Mouse (Mus musculus) midbrain, embryonic 14.5 days (tissue): ENCODE measurements at regions not wholly inside any gene's neighbourhood (a gene's known extent, or its start where the extent isn't known, plus 50 kb on each side); places are given as distances from the start of the nearest gene placed in this dataset.

Experiments
- ATAC-seq: fragments of 200-750 bp; cut with Nextera tagmentation; 2 replicates; pipeline ENCODE4 v1.8.0; 2017; ENCODE audit warnings: moderate number of reproducible peaks, moderate library complexity; ENCODE audit not compliant: low FRiP score, low TSS enrichment
- DNase-seq: peaks from one replicate; pipeline ENCODE4 v3.0.0-alpha.2; 2015
- H3K27ac ChIP-seq: fragments of 300-500 bp; sonication (generic); replicated peaks from 2 replicates; pipeline ENCODE4 v1.5.1; 2014; ENCODE audit warnings: mild to moderate bottlenecking, low read depth, low read length, moderate library complexity
- H3K27me3 ChIP-seq: fragments of 300-500 bp; sonication (generic); 2 replicates; pipeline ENCODE4 v1.6.1; 2014; ENCODE audit warnings: low read length, control low read depth, mixed read lengths; ENCODE audit not compliant: control insufficient read depth, insufficient read depth
- H3K36me3 ChIP-seq: fragments of 300-500 bp; sonication (generic); 2 replicates; pipeline ENCODE4 v1.6.1; 2014; ENCODE audit warnings: low read length, control low read depth; ENCODE audit not compliant: control insufficient read depth, insufficient read depth
- H3K4me1 ChIP-seq: fragments of 300-500 bp; sonication (generic); 2 replicates; pipeline ENCODE4 v1.6.1; 2014; ENCODE audit warnings: mild to moderate bottlenecking, antibody characterized with exemption, low read length, control low read depth; ENCODE audit not compliant: control insufficient read depth, insufficient read depth
- H3K4me2 ChIP-seq: fragments of 300-500 bp; sonication (generic); 2 replicates; pipeline ENCODE4 v1.6.1; 2014; ENCODE audit warnings: mild to moderate bottlenecking, low read length, moderate library complexity
- H3K4me3 ChIP-seq: fragments of 300-500 bp; sonication (generic); replicated peaks from 2 replicates; pipeline ENCODE4 v1.5.1; 2014; ENCODE audit warnings: low read depth, low read length
- H3K9ac ChIP-seq: fragments of 300-500 bp; sonication (generic); replicated peaks from 2 replicates; pipeline ENCODE4 v1.6.1; 2014; ENCODE audit warnings: mild to moderate bottlenecking, low read length, moderate library complexity
- H3K9me3 ChIP-seq: fragments of 300-500 bp; sonication (generic); 2 replicates; pipeline ENCODE4 v1.6.1; 2016; ENCODE audit warnings: low read length, control low read depth, mixed read lengths; ENCODE audit not compliant: control insufficient read depth
- WGBS: fragments of 180-500 bp; shearing (Covaris S2); extraction: QIAGEN DNeasy Blood & Tissue Kit; methylation state at CpG from one replicate; pipeline ENCODE4 v1.1.7; 2014; 5-methylcytosine and 5-hydroxymethylcytosine counted together

GRCm38 (mm10) chr14:71217041-71217440 lies 617.4 kb upstream of the Fam160b2 start:
- Histone ChIP-seq H3K27me3 (no peaks in the 10 kb centered on the region), H3K9ac (no peak overlapping the region), H3K36me3 (no peaks in the 10 kb centered on the region), H3K27ac (no peak overlapping the region), H3K4me3 (no peak overlapping the region), H3K4me1 (no peaks in the 10 kb centered on the region), H3K4me2 (no peak overlapping the region), H3K9me3 (no peaks in the 10 kb centered on the region)
- no peak for ATAC-seq
- 92% methylated on average over 1 of the region's 1 CpGs for WGBS
- DNase-seq = no peak

- no peaks in the 10 kb centered on the region for H3K9me3 ChIP-seq
- no peaks in the 10 kb centered on the region for H3K4me1 ChIP-seq
- ATAC-seq = no peak
- no peak for DNase-seq
- no peak overlapping the region for H3K27ac ChIP-seq
- H3K9ac ChIP-seq = no peak overlapping the region
- no peak overlapping the region for H3K4me2 ChIP-seq
- no peaks in the 10 kb centered on the region for H3K27me3 ChIP-seq
- H3K36me3 ChIP-seq = no peaks in the 10 kb centered on the region
- 95% methylated on average over 3 of the region's 3 CpGs for WGBS
- H3K4me3 ChIP-seq = no peak overlapping the region
Measured at GRCm38 (mm10) chr14:71211359-71211978, 611.8 kb upstream of the Fam160b2 start.

- Histone ChIP-seq H3K9ac (no peak overlapping the region), H3K4me2 (no peak overlapping the region), H3K27ac (no peak overlapping the region), H3K27me3 (no peaks in the 10 kb centered on the region), H3K4me3 (no peak overlapping the region), H3K36me3 (no peaks in the 10 kb centered on the region), H3K4me1 (no peaks in the 10 kb centered on the region), H3K9me3 (no peaks in the 10 kb centered on the region)
- ATAC-seq = no peak
- DNase-seq = no peak
- WGBS = 81% methylated on average over 6 of the region's 6 CpGs
Measured at GRCm38 (mm10) chr14:71203459-71203858, 603.8 kb upstream of the Fam160b2 start.

- H3K4me3 ChIP-seq = no peak overlapping the region
- no peak for DNase-seq
- no peaks in the 10 kb centered on the region for H3K27me3 ChIP-seq
- no peaks in the 10 kb centered on the region for H3K4me1 ChIP-seq
- 98% methylated on average over 1 of the region's 1 CpGs for WGBS
- ATAC-seq = no peak
- no peak overlapping the region for H3K27ac ChIP-seq
- H3K36me3 ChIP-seq = no peaks in the 10 kb centered on the region
- no peak overlapping the region for H3K4me2 ChIP-seq
- no peak overlapping the region for H3K9ac ChIP-seq
- H3K9me3 ChIP-seq = no peaks in the 10 kb centered on the region
Measured at GRCm38 (mm10) chr14:71200917-71201316, 601.3 kb upstream of the Fam160b2 start.

GRCm38 (mm10) chr14:71199178-71199879 lies 599.7 kb upstream of the Fam160b2 start:
- Histone ChIP-seq H3K9me3 (no peaks in the 10 kb centered on the region), H3K27ac (no peak overlapping the region), H3K27me3 (no peaks in the 10 kb centered on the region), H3K9ac (no peak overlapping the region), H3K4me1 (no peaks in the 10 kb centered on the region), H3K4me3 (no peak overlapping the region), H3K36me3 (no peaks in the 10 kb centered on the region), H3K4me2 (no peak overlapping the region)
- ATAC-seq (no peak), DNase-seq (peak; percentile 9)
- 78% methylated on average over 9 of the region's 9 CpGs for WGBS

GRCm38 (mm10) chr14:71194219-71194618 lies 594.6 kb upstream of the Fam160b2 start:
- no peaks in the 10 kb centered on the region for H3K27me3 ChIP-seq
- WGBS = 98% methylated on average over 2 of the region's 2 CpGs
- H3K4me3 ChIP-seq = no peak overlapping the region
- H3K4me1 ChIP-seq = no peaks in the 10 kb centered on the region
- no peak overlapping the region for H3K4me2 ChIP-seq
- DNase-seq (no peak), ATAC-seq (no peak)
- no peak overlapping the region for H3K27ac ChIP-seq
- H3K36me3 ChIP-seq = no peaks in the 10 kb centered on the region
- H3K9ac ChIP-seq = no peak overlapping the region
- H3K9me3 ChIP-seq = no peaks in the 10 kb centered on the region

- no peak for DNase-seq
- Histone ChIP-seq H3K4me2 (no peak overlapping the region), H3K9ac (no peak overlapping the region), H3K4me3 (no peak overlapping the region), H3K9me3 (no peaks in the 10 kb centered on the region), H3K27me3 (no peaks in the 10 kb centered on the region), H3K36me3 (no peaks in the 10 kb centered on the region), H3K4me1 (no peaks in the 10 kb centered on the region), H3K27ac (no peak overlapping the region)
- 88% methylated on average over 5 of the region's 5 CpGs for WGBS
- ATAC-seq = no peak
Measured at GRCm38 (mm10) chr14:71192486-71192885, 592.9 kb upstream of the Fam160b2 start.

- H3K27me3 ChIP-seq = no peaks in the 10 kb centered on the region
- 78% methylated on average over 2 of the region's 2 CpGs for WGBS
- DNase-seq = no peak
- no peak for ATAC-seq
- no peaks in the 10 kb centered on the region for H3K36me3 ChIP-seq
- H3K27ac ChIP-seq = no peak overlapping the region
- no peaks in the 10 kb centered on the region for H3K9me3 ChIP-seq
- H3K9ac ChIP-seq = no peak overlapping the region
- no peak overlapping the region for H3K4me2 ChIP-seq
- no peak overlapping the region for H3K4me3 ChIP-seq
- H3K4me1 ChIP-seq = no peaks in the 10 kb centered on the region
Measured at GRCm38 (mm10) chr14:71189360-71189759, 589.7 kb upstream of the Fam160b2 start.

- no peak for ATAC-seq
- H3K36me3 ChIP-seq = no peaks in the 10 kb centered on the region
- H3K9me3 ChIP-seq = no peaks in the 10 kb centered on the region
- no peak overlapping the region for H3K9ac ChIP-seq
- DNase-seq = no peak
- H3K27ac ChIP-seq = no peak overlapping the region
- no peaks in the 10 kb centered on the region for H3K27me3 ChIP-seq
- no peaks in the 10 kb centered on the region for H3K4me1 ChIP-seq
- WGBS = 80% methylated on average over 6 of the region's 6 CpGs
- H3K4me3 ChIP-seq = no peak overlapping the region
- no peak overlapping the region for H3K4me2 ChIP-seq
Measured at GRCm38 (mm10) chr14:71177341-71177740, 577.7 kb upstream of the Fam160b2 start.
